Mouse (Mus musculus): Measurements from ENCODE around the gene Fam149b. TPM values are rescaled to one million over a fixed set of nuclear protein-coding genes. Genes with fewer than 3 reads are reported as not detected.

Gene Fam149b
- polyA plus RNA-seq, 1 experiment from 2014 or later, result 24.8 TPM

- H3K4me3 ChIP-seq (ENCODE audit: low read length), result no peak overlapping the region
- 88% methylated on average over 6 of the region's 6 CpGs for WGBS
- H3K4me1 ChIP-seq (ENCODE audit: control insufficient read depth, insufficient read depth, low read length), result no peaks in the 10 kb centered on the region
- H3K27ac ChIP-seq (ENCODE audit: low read length), result no peak overlapping the region
- H3K9me3 ChIP-seq (ENCODE audit: control insufficient read depth, low read length), result no peaks in the 10 kb centered on the region
- no peak overlapping the region for H3K9ac ChIP-seq (ENCODE audit: low read depth, low read length)
- no peak overlapping the region for H3K4me2 ChIP-seq (ENCODE audit: low read depth, low read length)
- no peak for ATAC-seq
- no peaks in the 10 kb centered on the region for H3K36me3 ChIP-seq (ENCODE audit: control insufficient read depth, insufficient read depth, low read length)
- no peaks in the 10 kb centered on the region for H3K27me3 ChIP-seq (replicated peaks; ENCODE audit: control insufficient read depth, insufficient read depth, low read length)
Observed at GRCm38 (mm10) chr14:20423046-20423445, 75.1 kb downstream of the Fam149b start.

- WGBS, result 30% methylated on average over 1 of the region's 1 CpGs
- H3K4me2 ChIP-seq (ENCODE audit: low read depth, low read length), result no peak overlapping the region
- no peaks in the 10 kb centered on the region for H3K9me3 ChIP-seq (ENCODE audit: control insufficient read depth, low read length)
- no peak overlapping the region for H3K9ac ChIP-seq (ENCODE audit: low read depth, low read length)
- no peaks in the 10 kb centered on the region for H3K4me1 ChIP-seq (ENCODE audit: control insufficient read depth, insufficient read depth, low read length)
- H3K27me3 ChIP-seq (replicated peaks; ENCODE audit: control insufficient read depth, insufficient read depth, low read length), result no peaks in the 10 kb centered on the region
- H3K27ac ChIP-seq (ENCODE audit: low read length), result no peak overlapping the region
- no peaks in the 10 kb centered on the region for H3K36me3 ChIP-seq (ENCODE audit: control insufficient read depth, insufficient read depth, low read length)
- no peak overlapping the region for H3K4me3 ChIP-seq (ENCODE audit: low read length)
- ATAC-seq, result no peak
Observed at GRCm38 (mm10) chr14:20428593-20428992, 80.6 kb downstream of the Fam149b start.

GRCm38 (mm10) chr14:20429833-20430232, 81.9 kb downstream of the Fam149b start:
- Histone ChIP-seq H3K27ac (ENCODE audit: low read length) (no peak overlapping the region), H3K4me2 (ENCODE audit: low read depth, low read length) (no peak overlapping the region), H3K4me3 (ENCODE audit: low read length) (no peak overlapping the region), H3K9me3 (ENCODE audit: control insufficient read depth, low read length) (no peaks in the 10 kb centered on the region), H3K9ac (ENCODE audit: low read depth, low read length) (no peak overlapping the region), H3K27me3 (replicated peaks; ENCODE audit: control insufficient read depth, insufficient read depth, low read length) (no peaks in the 10 kb centered on the region), H3K4me1 (ENCODE audit: control insufficient read depth, insufficient read depth, low read length) (no peaks in the 10 kb centered on the region), H3K36me3 (ENCODE audit: control insufficient read depth, insufficient read depth, low read length) (no peaks in the 10 kb centered on the region)
- no peak for ATAC-seq
- WGBS, result 44% methylated on average over 1 of the region's 1 CpGs

DNA sequence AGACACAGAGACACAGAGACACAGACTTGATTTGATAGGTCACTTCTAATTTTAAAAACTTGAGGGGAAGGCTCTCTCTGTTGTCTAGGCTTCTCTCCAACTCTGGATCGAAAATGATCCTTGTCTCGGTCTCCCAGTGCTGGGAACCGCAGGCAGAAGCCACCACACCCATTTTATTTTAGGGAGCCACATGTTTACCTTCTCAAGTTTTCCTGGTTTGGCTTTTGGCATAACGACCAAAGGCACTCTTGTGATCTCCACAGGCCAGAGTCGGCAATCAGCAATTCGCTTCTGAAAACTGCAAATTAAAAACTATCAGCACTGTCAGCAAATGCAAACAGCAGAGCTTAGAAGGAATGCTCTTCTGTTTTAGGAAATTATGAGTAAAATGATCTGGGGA, 83.8 kb downstream of the Fam149b start:
- Histone ChIP-seq H3K4me2 (ENCODE audit: low read depth, low read length) (no peak overlapping the region), H3K9ac (ENCODE audit: low read depth, low read length) (no peak overlapping the region), H3K4me1 (ENCODE audit: control insufficient read depth, insufficient read depth, low read length) (no peaks in the 10 kb centered on the region), H3K36me3 (ENCODE audit: control insufficient read depth, insufficient read depth, low read length) (no peaks in the 10 kb centered on the region), H3K4me3 (ENCODE audit: low read length) (no peak overlapping the region), H3K9me3 (ENCODE audit: control insufficient read depth, low read length) (no peaks in the 10 kb centered on the region), H3K27ac (ENCODE audit: low read length) (no peak overlapping the region), H3K27me3 (replicated peaks; ENCODE audit: control insufficient read depth, insufficient read depth, low read length) (no peaks in the 10 kb centered on the region)
- no peak for ATAC-seq
- 70% methylated on average over 6 of the region's 6 CpGs for WGBS

GRCm38 (mm10) chr14:20432420-20432819, 84.5 kb downstream of the Fam149b start:
- ATAC-seq, result no peak
- WGBS, result 76% methylated on average over 4 of the region's 4 CpGs
- H3K9me3 ChIP-seq (ENCODE audit: control insufficient read depth, low read length), result no peaks in the 10 kb centered on the region
- H3K9ac ChIP-seq (ENCODE audit: low read depth, low read length), result no peak overlapping the region
- no peak overlapping the region for H3K4me3 ChIP-seq (ENCODE audit: low read length)
- H3K27me3 ChIP-seq (replicated peaks; ENCODE audit: control insufficient read depth, insufficient read depth, low read length), result no peaks in the 10 kb centered on the region
- no peaks in the 10 kb centered on the region for H3K4me1 ChIP-seq (ENCODE audit: control insufficient read depth, insufficient read depth, low read length)
- H3K4me2 ChIP-seq (ENCODE audit: low read depth, low read length), result no peak overlapping the region
- H3K36me3 ChIP-seq (ENCODE audit: control insufficient read depth, insufficient read depth, low read length), result no peaks in the 10 kb centered on the region
- no peak overlapping the region for H3K27ac ChIP-seq (ENCODE audit: low read length)

Other genes with a start within 250 kb of the Fam149b start
- 20.2 and 21.5 TPM in 2 replicates for gene Saysd1, start 209.6 kb upstream of the Fam149b start, polyA plus RNA-seq (2015; fragmentation: Nextera tagmentation; extraction: Ambion mirVana)
- 10.7 and 10.9 TPM in 2 replicates for gene Kcnk5, start 166.4 kb upstream of the Fam149b start, polyA plus RNA-seq (2015; fragmentation: Nextera tagmentation; extraction: Ambion mirVana)
- gene Kcnk16, start 79.0 kb upstream of the Fam149b start, polyA plus RNA-seq (2015; fragmentation: Nextera tagmentation; extraction: Ambion mirVana), result 5.6 and 5.7 TPM in 2 replicates
- gene Nudt13, start 53.5 kb upstream of the Fam149b start, polyA plus RNA-seq (2015; fragmentation: Nextera tagmentation; extraction: Ambion mirVana), result 15.7 and 16.8 TPM in 2 replicates
- gene Ecd, start within 50 bp of the Fam149b start, polyA plus RNA-seq (2015; fragmentation: Nextera tagmentation; extraction: Ambion mirVana), result 42.5 and 46.9 TPM in 2 replicates
- 99.2 and 119 TPM in 2 replicates for gene Dnajc9, start 40.7 kb downstream of the Fam149b start, polyA plus RNA-seq (2015; fragmentation: Nextera tagmentation; extraction: Ambion mirVana)
- 97.6 and 100 TPM in 2 replicates for gene Mrps16, start 45.5 kb downstream of the Fam149b start, polyA plus RNA-seq (2015; fragmentation: Nextera tagmentation; extraction: Ambion mirVana)
- gene Cfap70, start 104.1 kb downstream of the Fam149b start, polyA plus RNA-seq (2015; fragmentation: Nextera tagmentation; extraction: Ambion mirVana), result 0.12 and 0.18 TPM in 2 replicates
- gene Anxa7, start 132.0 kb downstream of the Fam149b start, polyA plus RNA-seq (2015; fragmentation: Nextera tagmentation; extraction: Ambion mirVana), result 45.9 TPM in 2 replicates
- 0.45 and 0.65 TPM in 2 replicates for gene Mss51, start 148.7 kb downstream of the Fam149b start, polyA plus RNA-seq (2015; fragmentation: Nextera tagmentation; extraction: Ambion mirVana)
- gene Ppp3cb, start 198.4 kb downstream of the Fam149b start, polyA plus RNA-seq (2015; fragmentation: Nextera tagmentation; extraction: Ambion mirVana), result 17.3 and 22.6 TPM in 2 replicates